Mouse (Mus musculus) gastrocnemius, adult 18-20 months (tissue): Measurements from ENCODE around the gene Ankrd28. TPM values are rescaled to one million over a fixed set of nuclear protein-coding genes. Genes with fewer than 3 reads are reported as not detected.
"Not testable (repeated sequence)": the region's sequence is repeated elsewhere in the genome, so short reads cannot be mapped to it uniquely, and the experiment has no call there.

Experiments used
- DNase-seq: peaks from one replicate; pipeline ENCODE4 v3.0.0; 2021; ENCODE audit warnings: low spot score
- long read RNA-seq, 2 experiments: library from polyadenylated mRNA; stranded (forward); transcript quantifications; one replicate each; pipeline ENCODE4 v2.0.0; 2021
- total RNA-seq, 2 experiments: library from RNA; stranded (reverse); gene quantifications; 2 replicates each; pipeline ENCODE4 v1.2.3; 2021

Gene Ankrd28
- total RNA-seq = 10 to 100 TPM; 44.7 to 55.8 TPM
- long read RNA-seq, experiment 1, full-length matches to known transcripts = 11 of 44 reads
- long read RNA-seq, experiment 1, partial matches to known transcripts = 8 of 44 reads
- long read RNA-seq, experiment 1, other reads (novel, unspliced or antisense) = 25 of 44 reads
- long read RNA-seq, experiment 2, full-length matches to known transcripts = 7 of 23 reads
- long read RNA-seq, experiment 2, partial matches to known transcripts = 5 of 23 reads
- long read RNA-seq, experiment 2, other reads (novel, unspliced or antisense) = 11 of 23 reads

GRCm38 (mm10) chr14:31830571-31831369 is at the start of gene Ankrd28:
Ankrd28 (minus strand) TSS chr14:31830651.
- DNase-seq = peak; percentile 93

- DNase-seq = no peak
These were observed 49.0 kb upstream of the Ankrd28 start for GRCm38 (mm10) chr14:31879456-31879855.

GRCm38 (mm10) chr14:31872130-31872529 is 41.7 kb upstream of the Ankrd28 start:
- peak; percentile 82 for DNase-seq

- no peak for DNase-seq
These were observed 40.0 kb upstream of the Ankrd28 start for GRCm38 (mm10) chr14:31870436-31870835.

GRCm38 (mm10) chr14:31868591-31868990 is 38.1 kb upstream of the Ankrd28 start:
- no peak for DNase-seq

- DNase-seq = not testable (repeated sequence)
These were observed 35.9 kb upstream of the Ankrd28 start for GRCm38 (mm10) chr14:31866366-31866765.

GRCm38 (mm10) chr14:31858679-31859078 is 28.2 kb upstream of the Ankrd28 start:
- DNase-seq = no peak

- DNase-seq = no peak
These were observed 26.9 kb upstream of the Ankrd28 start for GRCm38 (mm10) chr14:31857096-31857975.

GRCm38 (mm10) chr14:31856007-31856406 is 25.6 kb upstream of the Ankrd28 start:
- no peak for DNase-seq

- DNase-seq = peak; percentile 72
These were observed 24.2 kb upstream of the Ankrd28 start for GRCm38 (mm10) chr14:31854667-31855066.

GRCm38 (mm10) chr14:31843571-31843970 is 13.1 kb upstream of the Ankrd28 start:
- no peak for DNase-seq

- DNase-seq = no peak
These were observed 1.6 kb upstream of the Ankrd28 start for GRCm38 (mm10) chr14:31832022-31832421.

GRCm38 (mm10) chr14:31831370-31831712 is 890 bp upstream of the Ankrd28 start:
- no peak for DNase-seq

- DNase-seq = peak; percentile 34
These were observed 489 bp downstream of the Ankrd28 start for GRCm38 (mm10) chr14:31829761-31830562.

GRCm38 (mm10) chr14:31827221-31827620 is 3.2 kb downstream of the Ankrd28 start:
- DNase-seq = no peak

- no peak for DNase-seq
These were observed 20.5 kb downstream of the Ankrd28 start for GRCm38 (mm10) chr14:31809942-31810341.

- DNase-seq = no peak
These were observed 26.7 kb downstream of the Ankrd28 start for GRCm38 (mm10) chr14:31803791-31804190.

- no peak for DNase-seq
These were observed 29.5 kb downstream of the Ankrd28 start for GRCm38 (mm10) chr14:31800976-31801375.

- no peak for DNase-seq
These were observed 30.0 kb downstream of the Ankrd28 start for GRCm38 (mm10) chr14:31800446-31800845.

- DNase-seq = no peak
These were observed 31.5 kb downstream of the Ankrd28 start for GRCm38 (mm10) chr14:31798937-31799336.

GRCm38 (mm10) chr14:31795535-31795934 is 34.9 kb downstream of the Ankrd28 start:
- DNase-seq = no peak
